Mouse (Mus musculus) 3T3-L1 (cell line): ENCODE data around the gene Tssk4.

ENCODE experiments used
- DNase-seq: peaks from one replicate; pipeline ENCODE4 v3.0.0-alpha.2; 2015; ENCODE audit warnings: low read depth, low spot score

The Tssk4 gene

DNA sequence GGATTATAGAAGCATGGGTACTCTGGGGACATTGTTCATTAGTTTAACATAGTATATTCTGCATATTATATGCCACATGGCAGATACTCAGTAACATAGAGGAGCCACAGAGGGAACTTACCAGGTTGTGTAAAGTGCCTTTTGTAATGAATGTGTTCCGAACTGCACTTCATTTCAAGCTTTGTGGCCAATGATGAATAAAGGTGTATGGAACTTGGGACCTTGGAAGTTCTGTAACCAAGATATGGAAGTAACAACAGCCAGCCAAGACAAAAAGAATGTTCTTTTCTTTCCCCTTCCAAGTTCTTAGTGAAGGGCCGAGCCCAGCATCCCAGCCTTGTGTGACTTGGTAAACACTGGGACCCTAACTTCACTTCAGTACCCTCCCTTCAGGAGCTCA, at the start of gene Tssk4:
Gene Tssk4, plus strand, starts transcription at position 301 of the 400 bp plus-strand sequence.
- DNase-seq, result no peak

- no peak for DNase-seq
Observed at GRCm38 (mm10) chr14:55603271-55603632, 46.7 kb upstream of the Tssk4 start, which contains the start of gene Irf9. Gene Irf9 (plus strand): TSS chr14:55603571.

- DNase-seq, result peak; percentile 92
Observed at GRCm38 (mm10) chr14:55603633-55604576, 46.1 kb upstream of the Tssk4 start.

GRCm38 (mm10) chr14:55604823-55605222, 45.2 kb upstream of the Tssk4 start:
- DNase-seq, result no peak

DNA sequence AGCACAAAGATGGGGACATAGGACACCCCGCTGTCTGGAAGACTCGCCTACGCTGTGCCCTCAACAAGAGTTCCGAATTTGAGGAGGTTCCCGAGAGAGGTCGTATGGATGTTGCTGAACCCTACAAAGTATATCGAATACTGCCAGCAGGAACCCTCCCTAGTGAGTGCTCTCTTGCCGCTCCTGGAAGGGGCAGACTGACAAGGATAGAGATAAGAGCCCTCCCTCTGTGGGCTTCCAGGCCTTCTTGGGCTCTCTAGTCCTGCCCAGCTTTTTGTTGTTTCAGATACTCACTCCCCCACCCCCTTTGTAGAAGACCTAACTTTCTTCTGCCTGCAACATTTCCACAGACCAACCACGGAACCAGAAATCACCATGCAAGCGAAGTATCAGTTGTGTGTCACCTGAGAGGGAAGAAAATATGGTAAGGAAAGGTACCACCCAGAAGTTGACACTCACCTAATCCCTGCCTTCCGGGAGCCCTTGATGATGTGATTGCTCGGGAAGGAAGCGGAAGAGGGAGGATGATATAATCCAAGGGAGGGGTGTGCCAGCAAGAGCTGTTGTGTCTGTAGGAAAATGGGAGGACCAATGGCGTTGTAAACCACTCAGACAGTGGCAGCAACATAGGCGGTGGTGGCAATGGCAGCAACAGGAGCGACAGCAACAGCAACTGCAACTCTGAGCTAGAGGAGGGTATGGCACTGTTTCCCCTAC, 44.1 kb upstream of the Tssk4 start:
- no peak for DNase-seq

DNA sequence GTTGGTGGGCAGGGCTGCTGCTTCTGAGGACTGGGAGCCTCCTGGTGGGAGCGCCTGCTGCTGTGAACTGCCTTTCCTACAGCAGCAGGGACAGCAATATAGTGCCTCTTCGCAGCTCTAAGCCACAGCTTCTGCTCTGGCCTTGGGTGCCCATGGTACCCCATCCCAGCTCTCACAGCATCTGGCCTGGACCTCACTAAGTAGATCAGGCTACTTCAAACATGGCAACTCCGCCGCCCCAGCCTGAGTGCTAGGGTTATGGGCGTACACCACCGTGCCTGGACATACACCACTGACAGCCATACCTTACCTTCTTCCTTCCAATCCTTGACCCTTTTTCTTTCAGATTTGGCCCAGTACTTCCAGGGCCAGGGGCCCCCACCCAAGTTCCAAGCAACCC, 41.6 kb upstream of the Tssk4 start:
- no peak for DNase-seq

DNA sequence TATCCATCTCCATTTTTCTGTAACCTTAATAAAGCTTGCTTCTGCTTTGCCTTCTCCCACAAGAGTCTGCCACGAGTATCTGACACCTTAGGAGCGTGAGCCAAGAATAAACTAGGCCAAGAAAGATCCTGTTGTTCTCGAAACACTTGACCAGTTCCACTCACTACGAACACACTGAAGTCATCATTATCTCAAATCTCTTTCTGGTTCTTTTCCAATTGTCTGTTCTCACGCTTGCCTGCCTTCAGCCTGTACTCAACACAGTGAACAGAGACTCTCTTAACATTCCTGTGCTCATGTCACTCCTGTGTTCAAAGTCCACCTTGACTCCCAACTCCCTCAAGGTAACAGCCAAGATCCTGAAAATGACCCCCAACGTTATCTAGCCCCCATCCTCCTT, 36.6 kb upstream of the Tssk4 start:
- no peak for DNase-seq

- DNase-seq, result no peak
Observed at GRCm38 (mm10) chr14:55614565-55615178, 35.3 kb upstream of the Tssk4 start.

- DNase-seq, result peak; percentile 32
Observed at GRCm38 (mm10) chr14:55615876-55616275, 34.1 kb upstream of the Tssk4 start.

DNA sequence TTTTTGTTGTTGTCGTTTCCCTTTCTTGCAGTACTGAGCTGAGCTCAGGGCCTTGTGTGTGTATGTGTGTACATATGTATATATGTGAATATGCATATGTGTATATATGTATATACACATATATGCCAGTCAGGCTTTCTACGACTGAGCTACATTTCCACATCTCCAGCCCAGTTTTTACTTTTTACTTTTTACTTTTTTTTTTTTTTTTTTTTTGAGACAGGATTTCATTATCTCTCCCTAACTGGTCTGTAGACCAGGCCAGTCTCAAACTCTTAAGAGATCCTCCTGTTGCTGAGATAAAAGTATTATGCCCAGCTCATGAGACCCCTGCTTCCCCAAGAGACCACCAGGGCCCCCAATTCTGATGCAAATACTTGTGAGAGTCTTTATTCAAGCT, 33.1 kb upstream of the Tssk4 start:
- DNase-seq, result no peak

DNA sequence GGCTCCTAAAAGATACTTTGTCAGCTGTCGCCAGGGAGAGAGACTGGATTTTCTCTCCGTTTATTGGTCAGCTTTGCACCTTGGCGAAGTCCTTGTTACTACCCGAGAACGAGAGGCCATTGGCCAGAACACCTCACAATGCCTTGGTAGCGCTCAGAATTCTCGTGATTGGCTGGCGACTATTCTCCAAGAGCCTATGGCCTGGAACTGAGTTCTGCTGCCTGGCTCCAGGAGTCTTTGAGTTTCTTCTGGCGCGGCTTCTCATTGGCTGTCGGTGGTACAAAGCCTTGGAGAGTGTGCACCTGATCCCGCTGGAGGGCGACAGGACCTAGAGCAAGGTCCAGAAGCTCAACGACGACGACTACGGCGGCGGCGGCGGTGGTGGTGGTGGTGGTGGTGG, 32.2 kb upstream of the Tssk4 start, which contains the start of gene Rec8:
Gene Rec8, plus strand, starts transcription at position 216 of the 400 bp plus-strand sequence.
- no peak for DNase-seq

DNA sequence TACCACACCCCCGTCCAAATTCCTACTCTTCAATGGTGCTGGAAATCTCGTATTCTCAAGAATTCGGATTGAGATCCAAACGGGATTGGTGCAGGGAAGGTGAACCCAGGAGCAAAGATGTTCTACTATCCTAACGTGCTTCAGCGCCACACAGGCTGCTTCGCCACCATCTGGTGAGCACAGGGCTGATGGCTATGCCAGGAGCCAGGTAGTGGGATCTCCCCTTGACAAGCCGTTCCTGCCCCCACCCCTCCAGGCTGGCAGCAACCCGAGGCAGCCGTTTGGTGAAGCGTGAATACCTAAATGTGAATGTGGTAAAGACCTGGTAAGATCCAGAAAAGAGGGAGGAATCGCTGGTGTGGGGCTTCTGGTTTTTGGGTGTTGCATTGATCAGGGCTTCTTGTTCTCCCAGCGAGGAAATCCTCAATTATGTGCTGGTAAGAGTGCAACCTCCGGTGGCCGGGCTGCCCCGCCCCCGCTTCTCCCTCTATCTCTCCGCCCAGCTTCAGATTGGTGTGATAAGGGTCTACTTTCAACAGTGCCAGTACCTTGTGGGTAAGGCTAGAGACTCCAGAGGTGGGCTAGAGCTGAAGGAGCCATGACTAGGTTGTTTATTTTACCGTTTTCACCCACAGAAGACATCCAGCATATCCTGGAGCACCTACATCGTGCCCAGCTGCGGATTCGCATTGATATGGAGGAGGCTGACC, 31.3 kb upstream of the Tssk4 start:
- no peak for DNase-seq

- DNase-seq, result no peak
Observed at GRCm38 (mm10) chr14:55628077-55628827, 21.7 kb upstream of the Tssk4 start.

DNA sequence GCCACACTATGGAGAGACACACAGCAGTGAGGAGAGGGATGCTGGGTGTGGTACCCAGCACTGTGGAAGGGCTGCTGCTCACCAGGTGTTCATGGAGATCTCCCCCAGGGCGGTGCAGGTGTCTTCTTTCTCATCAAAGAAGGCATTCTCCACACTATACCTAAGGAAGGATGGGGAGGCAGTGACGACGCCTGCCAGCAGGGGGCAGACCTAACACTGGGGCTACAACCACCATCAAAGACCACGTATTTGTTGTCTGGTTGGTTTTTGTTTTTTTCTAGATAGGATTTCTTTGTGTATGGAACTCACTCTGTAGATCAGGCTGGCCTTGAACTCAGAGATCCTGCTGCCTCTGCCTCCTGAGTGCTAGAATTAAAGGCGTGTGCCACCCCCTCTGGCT, 20.7 kb upstream of the Tssk4 start:
- DNase-seq, result peak; percentile 39

DNA sequence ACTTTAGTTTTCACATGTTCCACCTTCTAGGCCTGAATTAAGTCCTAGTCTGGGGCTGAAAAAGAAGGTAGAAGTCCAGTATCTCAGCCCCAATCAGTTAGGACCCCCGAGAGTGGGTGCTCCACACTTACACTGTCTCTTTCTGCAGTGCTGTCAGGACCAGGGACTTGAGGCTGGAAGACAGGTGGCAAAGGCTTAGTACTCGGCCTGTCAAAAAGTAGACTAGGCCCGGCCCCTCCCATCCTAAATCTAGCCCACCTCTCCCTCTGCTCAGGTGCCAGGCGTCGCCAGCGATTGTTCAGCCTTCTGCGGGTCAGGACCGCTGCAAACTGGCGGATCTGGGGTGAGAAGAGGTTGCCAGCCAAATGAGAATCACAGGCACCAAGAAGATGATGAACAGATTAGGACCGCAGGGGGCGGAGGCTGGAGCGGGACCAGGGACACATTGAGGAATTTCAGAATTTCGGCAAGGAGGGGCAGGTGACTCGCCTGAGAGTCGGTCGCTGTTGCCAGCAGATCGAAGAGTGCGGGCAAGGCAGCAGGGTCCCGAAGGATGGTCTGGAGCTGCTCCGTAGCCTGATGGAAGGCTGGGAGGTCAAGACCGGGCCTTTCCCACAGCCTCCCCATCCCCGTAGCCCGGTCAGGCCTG, 15.0 kb upstream of the Tssk4 start:
- peak; percentile 58 for DNase-seq

DNA sequence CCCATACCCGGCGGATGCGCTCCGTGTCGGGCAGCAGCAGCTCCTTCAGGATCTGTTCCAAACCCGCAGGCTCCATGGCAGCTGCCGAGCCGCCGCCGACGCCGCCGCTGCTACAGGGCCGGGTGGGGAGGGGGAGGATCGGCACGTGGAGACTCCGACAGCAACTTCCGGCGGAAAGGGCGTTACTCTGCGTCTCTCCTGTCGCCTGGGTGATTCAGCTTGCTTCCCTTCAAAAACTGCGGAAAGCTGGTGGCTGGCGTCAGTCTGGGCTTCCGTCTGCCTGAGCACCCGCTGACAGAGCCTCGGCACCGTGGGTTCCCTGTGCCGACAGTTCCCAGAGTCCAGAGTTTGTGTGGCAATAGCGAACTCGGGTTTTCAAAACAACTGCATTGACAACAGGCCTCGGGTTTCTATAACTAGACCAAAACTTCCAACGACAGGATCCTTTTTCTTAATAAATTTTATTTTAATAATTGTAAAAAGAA, 14.4 kb upstream of the Tssk4 start, which contains the start of gene Ipo4:
Gene Ipo4, minus strand, starts transcription at position 435 of the 485 bp plus-strand sequence.
- peak; percentile 93 for DNase-seq

- DNase-seq, result no peak
Observed at GRCm38 (mm10) chr14:55637795-55638194, 12.2 kb upstream of the Tssk4 start, which contains the start of gene Gm49378. Gene Gm49378 (minus strand): TSS chr14:55637895.

GRCm38 (mm10) chr14:55640816-55641215, 9.2 kb upstream of the Tssk4 start:
- no peak for DNase-seq

- DNase-seq, result peak; percentile 6
Observed at GRCm38 (mm10) chr14:55641291-55641690, 8.7 kb upstream of the Tssk4 start.

DNA sequence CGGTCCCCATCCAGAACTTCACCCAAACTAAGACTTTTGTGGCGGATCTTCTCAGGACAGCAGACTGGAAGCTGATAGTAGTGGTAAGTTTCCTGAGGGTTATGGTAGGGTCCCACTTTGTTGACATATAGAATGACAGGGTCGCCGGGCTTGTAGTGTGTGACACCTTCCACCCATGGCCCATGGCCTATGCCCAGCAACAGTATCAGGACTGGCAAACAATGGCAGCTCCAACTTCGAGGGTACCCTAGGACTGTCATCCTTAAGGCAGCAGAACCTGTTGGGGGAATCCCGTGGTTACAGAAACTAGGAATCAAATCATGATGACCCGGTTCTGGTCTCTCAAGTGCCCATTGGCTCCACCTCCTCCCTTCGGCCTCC, 7.3 kb upstream of the Tssk4 start:
- no peak for DNase-seq
